Mouse (Mus musculus): ENCODE measurements at regions not wholly inside any gene's neighbourhood (a gene's known extent, or its start where the extent isn't known, plus 50 kb on each side); places are given as distances from the start of the nearest gene placed in this dataset.

- no peak for TF ChIP-seq POLR2A (IDR thresholded peaks at IDR 0.05; ENCODE audit: borderline replicate concordance, control insufficient read depth, low read depth, low read length)
- no peak for TF ChIP-seq CTCF (IDR thresholded peaks at IDR 0.05; ENCODE audit: control insufficient read depth, insufficient read depth, low read length)
Measured at GRCm38 (mm10) chr16:24043779-24044178, 55.1 kb upstream of the Bcl6 start.
